Mouse (Mus musculus): ENCODE measurements at regions not wholly inside any gene's neighbourhood (a gene's known extent, or its start where the extent isn't known, plus 50 kb on each side); places are given as distances from the start of the nearest gene placed in this dataset.

GRCm38 (mm10) chr7:138640492-138641165 is 205.2 kb upstream of the Ppp2r2d start:
- in situ Hi-C loops (cut with MboI; ENCODE audit: low sequenced_read_pairs): no loop called here

GRCm38 (mm10) chr7:138639541-138639940 is 206.3 kb upstream of the Ppp2r2d start:
- in situ Hi-C loops (cut with MboI; ENCODE audit: low sequenced_read_pairs): no loop called here

DNA sequence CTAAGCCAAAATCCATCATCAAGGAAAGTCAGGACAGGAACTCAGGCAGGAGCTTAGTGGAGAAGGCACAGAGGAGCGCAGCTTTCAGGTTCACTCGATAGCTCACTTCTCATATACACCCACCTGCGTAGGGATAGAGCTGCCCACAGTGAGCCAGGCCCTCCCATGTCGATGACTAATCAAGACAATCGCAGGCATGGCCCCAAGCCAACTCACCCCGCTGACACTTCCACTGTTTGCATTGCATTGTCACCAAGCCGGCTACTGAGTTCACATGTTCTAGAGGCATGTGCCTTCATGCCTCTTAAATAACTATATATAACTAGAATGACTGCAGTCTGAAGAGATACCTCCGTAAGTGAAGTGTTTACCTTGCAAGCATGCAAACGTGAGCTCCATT is 219.8 kb upstream of the Ppp2r2d start:
- in situ Hi-C loops (cut with MboI; ENCODE audit: low sequenced_read_pairs): no loop called here

- in situ Hi-C loops (cut with MboI; ENCODE audit: low sequenced_read_pairs): no loop called here
These were observed 223.5 kb upstream of the Tcerg1l start for GRCm38 (mm10) chr7:138620896-138621655.

DNA sequence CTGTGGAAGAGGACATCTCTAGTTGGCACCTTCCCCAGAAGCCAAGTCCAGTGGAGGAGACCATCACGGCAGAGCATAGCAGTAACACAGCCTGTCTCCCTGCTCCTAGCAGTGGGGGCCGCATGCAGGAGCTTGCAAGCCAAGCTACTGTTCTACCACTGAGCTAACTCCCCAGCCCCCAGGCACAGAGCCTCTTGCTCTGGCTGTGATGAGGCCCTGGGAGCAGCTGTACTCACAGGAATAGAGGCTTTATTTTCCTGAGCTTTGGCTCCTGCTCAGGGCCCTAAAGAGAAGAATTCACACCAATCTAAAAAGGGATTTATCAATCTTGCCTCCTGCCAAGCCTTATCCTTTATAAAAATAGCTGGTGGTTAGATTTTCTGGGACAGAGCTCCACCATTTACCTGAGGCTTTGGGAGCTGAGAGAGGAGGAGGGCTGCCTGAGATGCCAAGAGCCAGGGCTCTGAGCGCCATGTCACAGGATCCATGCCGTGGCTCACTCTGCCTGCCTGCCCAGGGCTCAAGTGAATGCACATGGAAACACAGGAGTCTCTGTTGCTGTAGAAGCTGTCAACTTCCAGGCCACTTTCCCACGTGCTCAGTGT is 222.7 kb upstream of the Tcerg1l start:
- in situ Hi-C loops (cut with MboI; ENCODE audit: low sequenced_read_pairs): no loop called here

GRCm38 (mm10) chr7:138616468-138616867 is 218.9 kb upstream of the Tcerg1l start:
- in situ Hi-C loops (cut with MboI; ENCODE audit: low sequenced_read_pairs): no loop called here

DNA sequence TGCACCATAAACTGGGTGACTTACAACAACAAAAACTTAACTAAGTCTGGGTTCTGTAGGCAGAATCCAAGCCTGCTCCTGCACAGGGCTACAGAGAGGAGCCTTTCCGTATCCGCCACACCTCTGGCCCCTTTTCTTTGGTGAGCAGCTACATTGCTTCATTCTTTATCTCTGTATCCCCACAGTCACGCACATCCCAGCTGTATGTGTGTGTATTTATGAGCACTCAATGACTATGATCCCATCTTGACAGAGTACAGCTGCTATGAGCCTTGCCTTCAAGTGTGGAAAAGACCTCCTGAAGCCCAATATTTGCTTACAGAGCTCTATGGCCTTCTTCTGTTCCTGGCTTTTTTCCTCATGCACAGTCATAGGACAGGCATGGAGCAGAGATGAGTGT is 212.1 kb upstream of the Tcerg1l start:
- in situ Hi-C loops (cut with MboI; ENCODE audit: low sequenced_read_pairs): no loop called here

DNA sequence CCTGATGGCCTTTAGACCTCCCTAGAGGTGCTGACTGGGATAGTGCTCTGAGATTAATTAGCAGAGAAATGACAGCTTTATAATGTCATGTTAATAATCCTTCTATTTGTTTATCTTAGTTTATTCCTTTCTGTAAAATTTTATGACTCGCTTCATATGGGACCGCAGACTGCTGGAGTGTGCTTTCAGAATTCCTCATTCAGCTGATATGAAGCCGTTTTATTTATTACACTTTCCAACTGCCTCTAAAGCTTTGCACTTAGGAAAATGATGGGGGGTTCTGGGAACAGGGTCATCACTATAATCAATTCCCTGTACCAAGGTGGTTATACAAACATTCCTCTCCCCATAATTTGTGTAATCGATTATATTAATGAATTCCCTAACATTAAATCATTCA is 211.6 kb upstream of the Tcerg1l start:
- in situ Hi-C loops (cut with MboI; ENCODE audit: low sequenced_read_pairs): no loop called here

GRCm38 (mm10) chr7:138606363-138606964 is 208.9 kb upstream of the Tcerg1l start:
- in situ Hi-C loops (cut with MboI; ENCODE audit: low sequenced_read_pairs): no loop called here

DNA sequence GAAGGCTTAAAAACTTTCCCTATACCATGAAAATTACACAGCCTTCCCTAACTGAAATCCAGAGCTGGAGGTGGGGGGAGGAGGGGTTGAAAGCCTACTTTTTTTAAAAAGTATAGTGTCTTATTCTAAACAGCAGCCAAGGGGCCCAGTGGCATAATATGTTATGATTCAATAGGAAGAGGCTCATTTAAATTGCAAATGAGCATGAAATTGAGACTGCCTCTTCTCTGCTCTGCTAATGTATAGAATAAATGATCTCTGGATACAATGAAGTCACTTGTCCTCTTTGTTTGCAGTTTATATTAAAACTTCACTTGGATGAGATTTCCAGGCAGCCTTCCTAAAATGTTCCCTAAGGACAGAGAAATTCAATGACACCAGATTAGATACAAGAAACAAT is 208.4 kb upstream of the Tcerg1l start:
- in situ Hi-C loops (cut with MboI; ENCODE audit: low sequenced_read_pairs): no loop called here

GRCm38 (mm10) chr7:138601749-138602148 is 204.2 kb upstream of the Tcerg1l start:
- in situ Hi-C loops (cut with MboI; ENCODE audit: low sequenced_read_pairs): no loop called here

GRCm38 (mm10) chr7:138593344-138593743 is 195.8 kb upstream of the Tcerg1l start:
- in situ Hi-C loops (cut with MboI; ENCODE audit: low sequenced_read_pairs): no loop called here

DNA sequence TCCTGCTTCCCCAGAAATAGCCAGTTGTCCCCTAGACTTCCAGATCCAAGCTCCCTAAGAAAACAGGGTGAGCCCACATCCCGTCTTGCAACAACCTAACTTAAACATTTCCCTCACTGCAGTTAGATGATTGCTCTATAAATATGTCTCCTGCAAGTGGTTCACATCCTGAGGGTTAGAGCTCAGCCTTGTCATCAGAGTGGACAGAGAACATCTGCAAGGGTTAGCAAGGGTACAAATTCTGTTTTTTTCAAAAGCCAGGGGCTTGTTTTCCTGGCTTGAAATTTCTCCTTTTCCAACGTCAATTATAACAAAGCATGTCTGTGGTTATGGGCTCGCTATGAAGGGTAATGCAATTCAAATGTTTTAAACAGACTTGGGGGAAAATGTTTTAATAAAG is 169.8 kb upstream of the Tcerg1l start:
- in situ Hi-C loops (cut with MboI; ENCODE audit: low sequenced_read_pairs): no loop called here

GRCm38 (mm10) chr7:138551629-138552028 is 154.1 kb upstream of the Tcerg1l start:
- in situ Hi-C loops (cut with MboI; ENCODE audit: low sequenced_read_pairs): no loop called here

GRCm38 (mm10) chr7:138547881-138548280 is 150.4 kb upstream of the Tcerg1l start:
- in situ Hi-C loops (cut with MboI; ENCODE audit: low sequenced_read_pairs): no loop called here

DNA sequence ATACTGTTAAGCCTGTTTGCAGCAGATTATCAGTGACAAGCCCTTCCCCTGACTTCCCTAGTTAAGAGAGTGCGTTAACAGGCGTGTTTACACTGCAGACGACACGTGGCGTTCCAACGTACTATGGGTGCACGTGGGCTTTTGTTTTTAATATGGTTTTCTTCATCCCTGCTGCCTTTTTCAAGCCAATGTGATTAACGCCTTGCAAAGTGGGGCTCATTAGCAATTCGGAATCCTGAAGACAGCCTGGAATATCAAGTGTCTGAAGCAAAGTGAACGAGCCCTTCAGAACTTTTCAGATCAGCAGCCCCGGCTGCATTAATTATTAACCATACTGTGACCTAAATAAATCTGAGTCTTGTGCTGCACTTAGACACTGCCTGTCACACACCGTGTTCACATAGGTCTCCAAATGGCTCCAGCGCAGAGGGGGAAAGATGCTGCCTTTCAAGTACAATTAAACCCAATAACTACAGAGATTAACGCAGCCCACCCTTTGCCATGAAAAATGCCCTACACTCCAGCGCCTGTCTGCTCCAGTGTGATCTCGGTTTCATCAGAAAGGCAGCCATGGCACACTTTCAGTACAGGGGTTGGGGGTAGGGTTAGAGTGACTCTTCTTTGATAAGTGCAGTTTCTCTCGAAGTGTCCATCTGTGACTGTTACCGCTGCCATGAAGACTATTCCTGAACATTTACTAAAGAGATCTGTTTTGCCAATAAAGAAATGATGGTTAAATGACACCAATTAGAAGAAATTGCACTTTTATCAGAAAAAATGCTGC is 140.7 kb upstream of the Tcerg1l start:
- in situ Hi-C loops (cut with MboI; ENCODE audit: low sequenced_read_pairs): no loop called here

- in situ Hi-C loops (cut with MboI; ENCODE audit: low sequenced_read_pairs): no loop called here
These were observed 128.6 kb upstream of the Tcerg1l start for GRCm38 (mm10) chr7:138526143-138526542.

- in situ Hi-C loops (cut with MboI; ENCODE audit: low sequenced_read_pairs): no loop called here
These were observed 127.4 kb upstream of the Tcerg1l start for GRCm38 (mm10) chr7:138524936-138525335.

DNA sequence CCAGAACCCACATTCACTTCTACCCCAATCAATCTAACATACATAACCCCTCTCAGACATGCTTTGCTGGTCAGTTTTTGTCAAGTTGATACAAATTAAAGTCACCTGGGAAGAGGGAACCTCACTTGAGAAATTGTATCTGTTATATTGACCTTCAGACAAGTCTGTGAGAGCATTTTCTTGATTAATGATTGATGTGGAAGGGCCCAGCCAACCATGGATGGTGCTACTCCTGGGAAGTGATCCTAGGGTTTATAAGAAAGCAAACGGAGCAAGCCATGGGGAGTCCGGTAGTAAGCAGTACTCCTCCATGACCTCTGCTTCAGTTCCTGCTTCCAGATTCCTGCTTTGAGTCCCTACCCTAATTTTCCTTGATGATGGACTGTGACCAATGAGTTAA is 116.6 kb upstream of the Tcerg1l start:
- in situ Hi-C loops (cut with MboI; ENCODE audit: low sequenced_read_pairs): no loop called here

DNA sequence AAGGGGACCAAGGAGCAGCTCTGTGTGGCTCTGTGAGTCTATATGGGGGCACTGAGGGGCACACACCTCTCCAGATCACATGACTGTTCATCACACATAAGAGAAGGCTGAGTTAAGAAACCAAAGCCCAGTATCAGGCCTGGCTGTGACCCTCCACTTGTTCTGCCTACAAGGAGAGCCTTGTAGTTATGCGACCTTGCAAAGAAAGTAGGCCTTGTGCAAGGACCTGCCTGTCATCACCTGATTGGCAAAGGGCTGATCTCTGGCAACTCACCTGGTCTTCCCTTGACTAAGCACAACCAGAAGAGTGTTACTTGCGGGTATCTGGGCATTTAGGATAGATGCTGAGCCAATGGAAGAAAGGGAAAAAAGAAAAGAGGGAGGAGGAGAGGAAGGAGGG is 107.7 kb upstream of the Tcerg1l start:
- in situ Hi-C loops (cut with MboI; ENCODE audit: low sequenced_read_pairs): no loop called here

- in situ Hi-C loops (cut with MboI; ENCODE audit: low sequenced_read_pairs): no loop called here
These were observed 106.5 kb upstream of the Tcerg1l start for GRCm38 (mm10) chr7:138503986-138504385.

All from CH12F3 (cell line).